Mouse (Mus musculus): ENCODE data around the gene Fbxl19.
"Not testable (repeated sequence)": the region's sequence is repeated elsewhere in the genome, so short reads cannot be mapped to it uniquely, and the experiment has no call there.

The Fbxl19 gene

DNA sequence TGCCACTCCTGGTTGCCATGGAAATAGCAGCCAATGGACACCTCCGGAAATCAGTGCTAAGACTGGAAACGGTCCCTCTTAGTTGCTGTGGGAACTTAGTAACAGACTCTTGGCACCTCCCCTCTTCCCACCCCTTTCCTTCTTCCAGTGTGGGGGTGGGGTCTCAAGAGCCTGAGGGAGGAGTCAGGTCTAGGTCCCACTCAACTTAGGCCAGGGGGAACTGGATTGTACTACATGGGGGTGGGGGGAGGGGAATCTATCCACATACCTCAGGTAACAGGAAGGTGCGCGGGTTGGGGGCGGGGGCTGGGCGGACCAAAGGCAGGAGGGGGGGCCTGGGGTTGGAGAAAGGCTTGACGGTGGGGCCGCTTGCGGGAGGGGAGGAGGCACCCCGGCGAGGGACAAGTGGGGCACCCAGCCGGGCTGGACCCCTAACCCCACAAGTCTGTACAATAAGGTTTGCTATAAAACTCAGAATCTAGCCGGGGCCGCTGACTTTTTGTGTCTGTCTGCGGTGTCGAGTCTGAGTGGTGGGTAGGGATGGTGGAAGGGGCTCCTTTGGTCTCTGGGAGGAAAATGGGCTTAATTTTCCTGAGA, 24.8 kb downstream of the Fbxl19 start:
- peak; percentile 87 for DNase-seq

DNA sequence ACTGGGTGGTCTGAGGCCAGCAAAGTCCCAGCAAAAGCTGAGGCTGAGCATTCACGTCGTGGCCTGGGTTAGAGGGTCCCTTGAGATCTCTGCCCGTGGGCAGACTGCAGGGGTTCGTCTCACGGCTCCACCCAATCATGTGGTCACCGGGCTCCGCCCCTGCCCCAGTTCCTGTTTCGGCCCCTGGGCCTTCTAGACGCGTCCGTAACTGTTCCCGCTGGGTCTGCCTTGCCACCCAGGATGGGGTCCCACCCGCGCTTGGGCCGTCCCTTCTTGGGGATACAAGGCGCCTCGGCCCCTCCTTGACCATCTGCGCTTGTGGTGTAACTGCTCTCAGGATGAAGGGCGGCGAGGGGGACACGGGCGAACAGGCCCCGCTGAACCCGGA, 25.3 kb downstream of the Fbxl19 start, which contains the start of gene Orai3:
Gene Orai3, plus strand, starts transcription at position 165 of the 388 bp plus-strand sequence.
- DNase-seq, result peak; percentile 72

DNA sequence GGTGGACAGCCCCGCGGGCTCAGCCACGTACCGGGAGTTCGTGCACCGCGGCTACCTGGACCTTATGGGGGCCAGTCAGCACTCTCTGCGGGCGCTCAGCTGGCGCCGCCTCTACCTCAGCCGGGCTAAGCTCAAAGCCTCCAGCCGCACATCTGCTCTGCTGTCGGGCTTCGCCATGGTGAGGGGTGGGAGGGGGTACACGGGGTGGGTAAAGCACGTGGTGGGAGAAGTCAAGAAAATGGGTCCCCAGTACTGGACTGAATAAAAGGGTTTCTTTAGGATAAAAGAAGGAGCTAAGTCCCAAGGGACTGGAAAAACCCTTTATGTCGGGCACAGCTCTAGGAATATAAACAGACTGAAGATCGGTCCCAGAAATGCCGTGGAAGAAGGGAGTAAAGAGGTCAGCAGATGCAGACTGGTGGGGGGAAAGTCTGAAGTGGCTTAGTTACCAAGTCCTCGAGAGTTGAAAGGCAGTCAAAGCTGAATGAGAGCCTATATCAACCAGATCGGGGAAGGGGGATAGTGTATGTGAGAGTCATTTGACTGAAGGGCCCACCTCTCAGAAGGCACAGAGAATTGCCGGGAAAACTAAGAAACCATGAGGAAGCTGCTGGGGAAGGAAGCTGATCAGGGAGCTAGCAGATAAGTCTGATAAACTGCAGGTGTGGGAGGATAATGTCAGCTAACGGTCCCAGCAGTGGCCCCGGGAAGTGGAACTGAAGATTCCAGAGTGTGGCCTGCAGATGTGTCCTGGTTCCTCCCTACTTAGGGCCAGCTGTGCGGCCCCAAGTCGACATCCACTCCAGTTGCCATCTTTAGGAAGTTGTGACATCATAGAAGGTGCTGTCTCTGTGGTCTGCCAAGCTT, 25.9 kb downstream of the Fbxl19 start:
- DNase-seq, result peak; percentile 24

DNA sequence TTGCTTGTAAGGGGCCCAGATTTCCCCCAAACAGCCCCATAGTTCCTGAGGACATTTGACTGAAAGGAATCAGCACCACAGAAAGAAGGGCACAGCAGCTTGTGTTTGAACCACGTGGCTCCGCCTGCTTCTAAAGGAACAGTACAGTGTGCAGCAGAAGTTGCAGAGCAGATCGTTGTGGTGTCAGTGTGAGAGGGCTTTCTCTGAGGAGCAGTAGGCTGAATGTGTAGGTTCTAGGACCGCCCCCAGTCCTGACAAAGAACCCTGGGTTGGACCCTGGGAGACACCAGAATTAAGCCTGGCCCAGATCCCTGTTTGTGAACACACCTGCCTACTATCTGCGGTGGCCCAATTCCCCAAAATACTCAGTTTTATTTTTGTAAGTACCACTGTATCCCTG, 26.9 kb downstream of the Fbxl19 start:
- DNase-seq, result peak; percentile 30

DNA sequence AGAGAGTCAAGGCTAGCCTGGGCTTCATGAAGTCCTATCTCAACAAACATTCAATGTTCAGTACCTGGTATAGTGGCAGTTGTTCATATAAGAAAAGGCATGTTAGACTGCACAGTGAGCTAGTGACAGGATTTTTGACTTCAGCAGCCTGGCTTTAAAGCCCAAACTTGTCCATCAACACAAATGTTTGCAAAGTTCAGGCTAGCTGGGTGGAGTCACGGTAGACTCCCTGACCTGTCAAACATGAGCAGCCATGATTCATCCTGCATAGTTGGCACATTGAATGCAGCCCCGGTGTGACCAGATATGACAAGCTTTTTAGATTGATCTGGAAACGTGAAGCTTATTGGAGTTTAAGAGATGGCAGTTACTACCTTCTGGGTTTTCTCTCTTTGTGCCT, 27.7 kb downstream of the Fbxl19 start:
- no peak for DNase-seq

DNA sequence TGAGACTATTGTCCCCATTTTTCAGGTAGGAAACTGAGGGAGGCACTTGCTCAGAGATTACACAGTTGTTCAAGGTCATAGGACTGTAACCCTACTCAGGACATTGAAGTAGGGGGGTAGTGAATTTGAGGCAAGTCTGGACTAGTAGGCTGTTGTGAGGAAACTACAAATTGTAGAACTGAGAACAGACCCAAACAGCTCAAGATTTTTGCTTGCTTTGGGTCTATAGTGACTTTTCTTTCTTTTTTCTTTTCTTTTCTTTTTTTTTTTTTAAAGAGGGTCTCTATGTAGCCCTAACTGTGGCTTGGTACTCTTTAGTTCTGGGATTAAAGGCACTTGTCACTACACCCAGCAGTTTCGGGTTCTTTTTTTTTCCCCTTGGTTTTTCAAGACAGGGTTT, 28.2 kb downstream of the Fbxl19 start:
- no peak for DNase-seq

DNA sequence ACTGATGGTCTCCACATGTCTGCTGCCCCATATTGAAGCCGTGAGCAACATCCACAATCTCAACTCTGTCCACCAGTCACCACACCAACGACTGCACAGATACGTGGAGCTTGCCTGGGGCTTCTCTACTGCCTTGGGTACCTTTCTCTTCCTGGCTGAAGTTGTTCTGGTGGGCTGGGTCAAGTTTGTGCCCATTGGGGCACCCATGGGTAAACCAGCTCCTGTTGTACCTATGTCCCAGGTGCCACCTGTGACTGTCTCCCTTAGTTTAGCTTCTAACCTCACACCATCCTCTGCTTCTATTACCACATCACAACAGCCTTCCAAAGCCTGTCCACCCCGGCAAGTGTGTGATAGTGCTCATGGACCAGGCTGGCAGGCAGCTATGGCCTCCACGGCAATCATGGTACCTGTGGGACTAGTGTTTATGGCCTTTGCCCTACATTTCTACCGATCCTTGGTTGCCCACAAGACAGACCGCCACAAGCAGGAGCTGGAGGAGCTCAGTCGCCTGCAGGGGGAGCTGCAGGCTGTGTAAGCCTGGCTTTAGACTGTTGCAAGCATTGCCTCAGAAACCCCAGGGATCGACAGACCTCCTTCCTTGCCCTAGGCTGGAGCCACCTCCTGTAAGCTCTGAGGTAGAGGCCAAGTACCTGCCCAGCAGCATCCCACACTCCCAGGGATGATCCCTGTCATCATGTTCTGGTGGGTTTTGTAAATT, 29.5 kb downstream of the Fbxl19 start:
- peak; percentile 78 for DNase-seq

DNA sequence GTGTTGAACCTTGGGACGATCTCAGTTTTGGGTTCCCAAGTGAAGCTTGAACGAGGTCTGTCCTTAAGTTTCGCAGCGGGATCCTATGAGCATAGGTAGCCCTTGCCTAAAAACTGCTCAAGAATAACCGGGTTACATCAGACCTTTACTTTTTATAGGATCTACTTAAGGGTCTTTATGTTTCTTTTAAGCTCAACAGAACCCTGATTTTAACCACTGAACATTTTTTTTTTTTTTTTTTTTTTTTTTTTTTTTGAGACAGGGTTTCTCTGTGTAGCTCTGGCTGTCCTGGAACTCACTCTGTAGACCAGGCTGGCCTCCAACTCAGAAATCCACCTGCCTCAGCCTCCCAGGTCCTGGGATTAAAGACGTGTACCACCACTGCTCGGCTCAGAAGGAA, 31.5 kb downstream of the Fbxl19 start:
- DNase-seq, result not testable (repeated sequence)

DNA sequence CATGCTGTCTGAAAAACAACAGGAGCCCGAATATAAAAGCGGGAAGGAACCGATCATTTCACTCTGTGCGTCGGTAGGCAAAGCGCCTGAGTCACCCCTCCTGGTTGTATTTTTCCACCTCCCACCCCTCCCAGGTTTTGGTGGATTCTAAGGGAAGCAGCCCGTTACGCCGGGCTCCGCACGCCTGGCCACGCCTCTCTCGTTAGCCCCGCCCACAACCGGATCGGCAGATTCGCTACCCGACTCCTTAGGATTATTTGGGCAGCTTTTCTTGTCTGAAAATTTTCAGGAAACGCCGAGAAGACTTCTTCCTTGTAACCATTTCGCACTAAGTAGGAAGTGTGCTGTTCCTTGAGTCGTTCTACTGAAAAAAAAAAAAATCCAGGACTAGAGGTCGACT, 32.1 kb downstream of the Fbxl19 start, which contains the start of gene Setd1a:
Gene Setd1a, plus strand, starts transcription at position 245 of the 400 bp plus-strand sequence.
- peak; percentile 91 for DNase-seq

DNA sequence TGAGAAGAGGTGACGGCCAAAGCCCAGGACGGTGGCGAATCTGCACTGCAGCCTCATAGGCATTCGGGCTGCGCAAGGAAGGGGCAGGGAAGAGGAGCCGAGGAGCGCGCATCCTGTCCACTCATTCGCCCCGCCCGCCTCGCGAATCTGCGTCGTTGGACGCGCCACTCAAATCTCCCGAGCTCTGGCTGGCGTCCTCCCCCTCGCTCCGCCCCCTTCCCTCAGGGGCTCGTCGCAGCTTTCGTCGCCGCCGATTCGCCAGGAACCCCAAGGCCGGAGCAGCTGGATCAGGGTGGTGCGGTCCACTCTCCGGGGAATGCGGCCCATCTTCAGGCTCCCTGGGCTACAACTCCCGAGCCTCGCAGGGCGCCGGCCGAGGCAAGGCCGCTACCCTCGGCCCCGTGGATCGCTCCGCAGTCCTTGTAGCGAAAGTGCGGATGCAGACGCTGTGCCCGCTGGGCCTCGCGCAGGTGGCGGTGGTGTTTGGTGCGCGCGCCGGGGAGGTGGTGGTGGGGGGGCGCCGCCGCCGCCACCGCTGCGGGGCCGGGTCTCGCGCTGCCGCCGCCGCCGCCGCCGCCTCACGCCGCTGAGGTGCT, 32.6 kb downstream of the Fbxl19 start:
- peak; percentile 98 for DNase-seq

DNA sequence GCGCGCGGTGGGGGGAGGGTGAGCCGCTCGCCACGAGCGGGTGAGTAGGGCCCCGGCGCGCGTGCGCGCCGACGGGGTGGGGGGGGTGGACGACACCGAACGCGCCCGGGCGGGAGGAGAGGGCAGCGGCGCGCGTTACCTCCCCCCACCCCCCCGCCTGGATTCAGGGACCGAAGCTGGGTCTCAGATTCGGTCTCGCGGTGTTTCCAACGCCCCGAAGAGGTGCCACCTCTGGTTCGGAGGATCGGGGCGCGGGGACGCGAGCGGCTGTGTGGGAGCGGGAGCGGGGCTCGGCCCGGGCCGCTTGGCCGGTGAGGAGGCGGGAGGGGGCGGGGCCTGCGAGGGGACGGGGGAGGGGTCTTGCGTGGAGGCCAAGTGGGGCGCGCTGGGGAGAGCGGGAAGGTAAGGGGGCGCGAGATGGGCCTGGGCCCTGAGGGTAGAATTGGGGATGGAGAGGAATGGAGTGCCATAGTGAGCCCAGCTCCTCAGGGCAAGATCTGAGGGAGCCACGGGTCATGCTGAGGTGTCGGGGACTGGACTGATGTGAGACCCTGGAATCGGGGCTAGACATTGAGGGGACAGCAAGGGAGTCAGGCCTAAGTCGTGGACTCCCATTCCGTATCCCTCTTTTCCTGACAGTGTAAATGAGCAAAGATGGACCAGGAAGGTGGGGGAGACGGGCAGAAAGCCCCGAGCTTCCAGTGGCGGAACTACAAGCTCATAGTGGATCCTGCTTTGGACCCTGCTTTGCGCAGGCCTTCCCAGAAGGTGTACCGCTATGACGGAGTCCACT, 33.3 kb downstream of the Fbxl19 start:
- DNase-seq, result peak; percentile 60

DNA sequence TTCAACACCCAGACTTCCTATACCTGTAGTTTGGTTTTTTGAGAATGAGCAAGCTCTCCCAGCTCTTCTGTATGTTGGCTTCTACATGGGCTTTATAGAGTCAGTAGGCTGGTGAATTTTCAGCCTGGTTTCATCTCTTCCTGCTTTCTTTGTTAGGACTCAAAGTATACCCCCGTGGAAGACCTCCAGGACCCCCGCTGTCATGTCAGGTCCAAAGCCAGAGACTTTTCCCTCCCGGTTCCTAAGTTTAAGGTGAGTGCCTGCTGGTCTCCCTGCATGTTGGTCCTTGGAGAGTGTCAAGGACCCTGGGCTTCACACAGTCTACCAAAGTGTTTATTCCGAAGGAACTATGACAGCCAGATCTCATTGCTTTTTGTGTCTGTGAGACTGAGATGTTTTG, 34.0 kb downstream of the Fbxl19 start:
- DNase-seq, result peak; percentile 43

DNA sequence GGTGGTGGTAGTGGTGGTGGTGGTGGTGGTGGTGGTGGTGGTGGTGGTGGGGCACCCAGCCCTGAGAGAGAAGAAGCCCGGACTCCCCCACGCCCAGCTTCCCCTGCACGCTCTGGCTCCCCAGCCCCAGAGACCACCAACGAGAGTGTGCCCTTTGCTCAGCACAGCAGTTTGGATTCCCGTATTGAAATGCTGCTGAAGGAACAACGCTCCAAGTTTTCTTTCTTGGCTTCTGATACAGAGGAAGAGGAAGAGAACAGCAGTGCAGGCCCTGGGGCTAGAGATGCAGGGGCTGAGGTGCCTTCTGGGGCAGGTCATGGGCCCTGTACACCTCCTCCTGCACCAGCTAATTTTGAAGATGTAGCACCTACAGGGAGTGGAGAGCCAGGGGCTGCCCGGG, 41.0 kb downstream of the Fbxl19 start, which contains the start of gene Gm49388:
Gene Gm49388, plus strand, starts transcription at position 301 of the 400 bp plus-strand sequence.
- no peak for DNase-seq

DNA sequence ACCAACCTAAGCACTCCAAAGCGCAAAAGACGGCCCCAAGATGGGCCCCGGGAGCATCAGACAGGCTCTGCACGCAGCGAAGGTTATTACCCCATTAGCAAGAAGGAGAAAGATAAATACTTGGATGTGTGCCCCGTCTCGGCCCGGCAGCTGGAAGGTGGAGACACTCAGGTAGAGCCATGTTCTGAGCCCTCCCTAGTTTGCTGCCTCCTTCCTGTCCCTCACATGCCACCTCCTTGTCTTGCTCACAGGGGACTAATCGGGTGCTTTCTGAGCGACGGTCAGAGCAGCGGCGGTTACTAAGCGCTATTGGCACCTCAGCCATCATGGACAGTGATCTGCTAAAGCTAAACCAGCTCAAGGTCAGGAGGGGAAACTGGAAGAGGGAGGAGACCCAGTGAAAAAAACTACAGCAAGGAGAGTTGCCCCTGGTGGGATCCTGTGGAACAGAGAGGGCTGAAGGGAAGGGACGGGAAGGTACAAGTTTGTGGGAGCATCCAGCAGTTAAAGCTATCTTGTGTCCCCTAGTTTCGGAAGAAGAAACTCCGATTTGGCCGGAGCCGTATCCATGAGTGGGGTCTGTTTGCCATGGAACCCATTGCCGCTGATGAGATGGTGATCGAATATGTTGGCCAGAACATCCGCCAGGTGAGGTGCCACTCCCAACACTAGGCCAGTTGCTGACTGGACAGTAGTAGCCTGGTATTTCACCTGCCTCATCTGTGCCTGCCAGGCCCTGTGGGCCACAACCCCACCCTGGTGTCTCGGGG, 52.9 kb downstream of the Fbxl19 start:
- DNase-seq, result no peak

DNA sequence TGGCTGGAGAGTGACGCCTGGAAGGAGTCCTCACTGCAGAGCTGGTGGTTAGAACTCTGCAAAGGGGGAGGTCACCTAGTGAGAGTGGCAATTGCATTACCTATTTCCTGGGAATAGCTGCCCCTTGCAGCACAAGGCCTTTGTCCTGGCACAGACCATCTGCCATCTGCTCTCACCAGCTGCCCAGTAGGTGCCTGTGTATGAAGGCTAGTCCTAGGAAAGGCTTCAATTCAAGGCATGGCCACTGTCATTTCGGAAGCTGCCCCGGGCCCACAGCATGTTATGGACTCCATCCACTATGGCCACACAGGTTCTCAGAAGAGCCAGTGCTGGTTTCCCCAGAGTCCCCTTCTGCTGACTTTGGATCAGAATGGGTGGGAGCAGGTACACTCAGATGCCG, 54.2 kb downstream of the Fbxl19 start:
- DNase-seq, result peak; percentile 94

DNA sequence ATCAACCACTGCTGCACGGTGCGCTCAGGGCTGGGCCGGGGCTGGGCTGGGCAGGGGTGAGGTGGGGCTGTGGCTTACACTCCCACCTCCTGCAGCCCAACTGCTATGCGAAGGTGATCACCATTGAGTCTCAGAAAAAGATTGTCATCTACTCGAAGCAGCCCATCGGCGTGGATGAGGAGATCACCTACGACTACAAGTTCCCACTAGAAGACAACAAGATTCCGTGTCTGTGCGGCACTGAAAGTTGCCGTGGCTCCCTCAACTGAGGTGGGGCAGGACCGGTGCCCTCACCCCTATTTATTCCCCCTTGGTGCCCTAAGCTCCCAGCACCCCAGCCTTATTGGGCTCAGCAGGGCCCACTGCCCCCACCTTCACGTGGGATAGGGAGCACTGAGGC, 54.9 kb downstream of the Fbxl19 start:
- DNase-seq, result no peak

DNA sequence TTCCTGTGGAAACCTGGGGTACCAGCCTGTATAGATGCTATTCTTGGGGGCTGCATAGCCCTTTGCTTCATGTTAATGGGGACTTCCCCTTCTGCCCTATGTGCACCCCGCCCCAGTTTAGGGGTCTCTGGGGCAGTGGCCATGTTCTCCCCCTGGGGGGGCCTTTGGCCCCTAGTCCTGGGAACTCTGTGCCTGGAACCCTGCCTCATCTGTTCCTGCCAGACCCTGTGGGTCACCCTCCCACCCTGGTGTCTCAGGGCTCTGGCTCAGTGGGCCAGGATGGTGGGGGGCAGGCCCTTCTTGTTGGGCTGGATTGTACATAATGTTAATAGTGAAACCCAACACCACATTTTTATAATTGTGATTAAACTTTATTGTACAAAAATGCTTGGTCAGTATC, 55.4 kb downstream of the Fbxl19 start:
- DNase-seq, result no peak

DNA sequence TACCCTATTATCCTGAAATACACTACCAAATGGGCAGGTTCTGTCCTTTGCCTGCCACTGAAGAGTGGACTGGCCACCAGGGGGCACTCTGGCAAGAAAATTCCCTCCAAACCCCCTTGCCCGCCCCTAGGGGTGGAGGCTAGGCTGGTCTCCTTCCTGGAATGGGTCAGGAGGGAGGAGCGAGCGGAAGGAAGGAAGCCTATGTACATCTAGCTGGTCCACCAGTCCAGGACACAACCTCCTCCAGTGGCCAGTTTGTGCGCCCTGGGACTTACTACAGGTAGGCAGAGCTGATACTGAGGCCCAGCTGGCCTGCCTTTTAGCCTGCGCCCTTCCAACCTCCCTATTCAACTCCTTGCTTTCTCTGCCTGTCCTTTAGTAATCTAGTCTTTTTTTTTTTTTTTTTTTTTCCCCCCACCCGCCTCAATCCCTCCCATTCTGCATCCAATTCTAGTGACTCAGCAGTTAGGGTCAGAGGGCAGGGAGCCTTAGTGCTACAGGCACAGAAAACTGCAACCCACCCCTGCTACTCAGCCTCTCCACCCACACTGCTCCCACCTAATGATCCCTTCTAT, 56.2 kb downstream of the Fbxl19 start, which contains the start of gene Hsd3b7:
Gene Hsd3b7, plus strand, starts transcription at position 170 of the 575 bp plus-strand sequence.
- DNase-seq, result peak; percentile 88

DNA sequence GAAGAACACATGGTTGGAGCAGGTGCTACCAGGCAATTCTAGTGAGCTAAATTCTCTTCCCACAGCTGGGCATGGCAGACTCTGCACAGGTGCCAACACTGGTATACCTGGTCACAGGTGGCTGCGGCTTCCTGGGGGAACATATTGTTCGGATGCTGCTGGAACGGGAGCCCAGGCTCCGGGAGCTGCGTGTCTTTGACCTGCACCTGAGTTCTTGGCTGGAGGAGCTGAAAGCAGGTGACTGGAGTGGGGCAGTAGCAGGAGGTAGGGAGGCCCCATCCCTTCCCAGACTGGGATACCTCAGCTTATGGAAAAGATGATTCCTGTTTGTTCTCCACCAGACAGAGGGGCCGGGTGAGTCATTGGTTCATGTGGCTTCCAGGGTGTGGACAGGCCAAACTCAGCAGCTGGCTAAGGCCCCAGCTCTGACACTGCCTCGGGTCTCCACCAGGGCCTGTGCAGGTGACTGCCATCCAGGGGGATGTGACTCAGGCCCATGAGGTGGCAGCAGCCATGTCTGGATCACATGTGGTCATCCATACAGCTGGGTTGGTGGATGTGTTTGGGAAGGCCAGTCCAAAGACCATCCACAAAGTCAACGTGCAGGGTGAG, 56.8 kb downstream of the Fbxl19 start:
- peak; percentile 65 for DNase-seq

DNA sequence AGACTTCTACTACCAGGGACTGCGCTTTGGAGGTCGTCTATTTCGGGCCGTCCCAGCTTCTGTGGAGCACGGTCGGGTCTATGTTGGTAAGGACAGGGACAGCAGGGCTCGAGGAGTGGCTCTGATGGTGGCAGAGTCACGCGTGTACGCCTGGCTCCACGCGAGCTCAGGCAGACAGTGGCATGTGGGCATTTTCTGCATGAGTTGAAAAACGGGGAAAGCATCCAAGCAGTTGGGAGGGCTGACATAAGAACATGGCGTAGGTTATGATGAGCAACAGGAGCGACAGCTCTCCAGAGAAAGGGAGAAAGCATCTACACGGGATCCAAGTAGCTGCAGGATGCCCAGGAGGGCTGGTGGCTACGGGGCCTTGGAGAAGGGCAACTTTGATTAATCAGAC, 58.0 kb downstream of the Fbxl19 start:
- peak; percentile 83 for DNase-seq

DNA sequence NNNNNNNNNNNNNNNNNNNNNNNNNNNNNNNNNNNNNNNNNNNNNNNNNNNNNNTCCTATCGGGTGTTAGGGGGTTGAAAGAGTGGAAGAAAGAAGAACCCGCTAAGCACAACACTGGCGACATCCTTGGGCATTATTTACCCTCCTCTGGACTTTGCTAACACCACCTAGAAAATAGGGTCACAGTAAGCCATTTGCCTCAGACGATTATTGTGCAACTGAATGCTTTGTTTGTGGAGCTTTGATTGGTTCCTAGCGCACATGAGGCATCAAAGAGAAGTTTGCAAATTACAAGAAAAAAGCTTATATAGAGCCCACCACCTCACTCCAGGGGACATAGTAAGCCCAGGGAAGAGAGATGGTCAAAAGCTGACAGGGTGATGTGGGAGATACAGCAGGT, 64.5 kb downstream of the Fbxl19 start:
- DNase-seq, result no peak

All from cerebellum, adult 8-10 months (tissue).